Mouse (Mus musculus) adrenal gland, postnatal 25 days (tissue): Measurements from ENCODE around the gene Foxe3. TPM values are rescaled to one million over a fixed set of nuclear protein-coding genes. Genes with fewer than 3 reads are reported as not detected.

Experiments used
- total RNA-seq: library from RNA; stranded (reverse); gene quantifications from 2 replicates; pipeline ENCODE4 v1.2.3, GENCODE M21; 2021

The Foxe3 gene
- total RNA-seq, 1 experiment from 2014 or later, result not detected

Other genes with a start within 250 kb of the Foxe3 start
- not detected in 2 replicates for gene Gm12830, start 104.3 kb downstream of the Foxe3 start, total RNA-seq
- 1.1 and 1.6 TPM in 2 replicates for gene Foxd2, start 17.1 kb downstream of the Foxe3 start, total RNA-seq
- gene Cmpk1, start 61.2 kb upstream of the Foxe3 start, total RNA-seq, result 102 and 104 TPM in 2 replicates
- 0.94 and 1.2 TPM in 2 replicates for gene Stil, start 74.1 kb upstream of the Foxe3 start, total RNA-seq
- 2.9 and 3.5 TPM in 2 replicates for gene Tal1, start 130.4 kb upstream of the Foxe3 start, total RNA-seq
- gene Pdzk1ip1, start 162.7 kb upstream of the Foxe3 start, total RNA-seq, result 0.58 TPM in 1 of 2 replicates, not detected in the other
- not detected in 2 replicates for gene Cyp4x1, start 208.3 kb upstream of the Foxe3 start, total RNA-seq